Mouse (Mus musculus): ENCODE data around the gene Ogfr. TPM values are rescaled to one million over a fixed set of nuclear protein-coding genes. Genes with fewer than 3 reads are reported as not detected.

Gene Ogfr
- 10 to 100 TPM; 44.4 to 49.2 TPM for total RNA-seq (2021)
- long read RNA-seq, experiment 1, transcript Ogfr-201 (7 exons, 2,449 nt), result major isoform, 35 of 51 reads
- long read RNA-seq, experiment 1, partial matches to known transcripts, result 6 of 51 reads
- long read RNA-seq, experiment 1, other reads (novel, unspliced or antisense), result 10 of 51 reads
- long read RNA-seq, experiment 2, transcript Ogfr-201 (7 exons, 2,449 nt), result major isoform, 23 of 34 reads
- long read RNA-seq, experiment 2, partial matches to known transcripts, result 1 of 34 reads
- long read RNA-seq, experiment 2, other reads (novel, unspliced or antisense), result 10 of 34 reads

- peak; percentile 90 for DNase-seq
These were observed at the start of gene Ogfr for GRCm38 (mm10) chr2:180589123-180589831. TSS of gene Ogfr (plus strand) at chr2:180589245.

GRCm38 (mm10) chr2:180543675-180544074, 45.4 kb upstream of the Ogfr start:
- DNase-seq, result no peak

DNA sequence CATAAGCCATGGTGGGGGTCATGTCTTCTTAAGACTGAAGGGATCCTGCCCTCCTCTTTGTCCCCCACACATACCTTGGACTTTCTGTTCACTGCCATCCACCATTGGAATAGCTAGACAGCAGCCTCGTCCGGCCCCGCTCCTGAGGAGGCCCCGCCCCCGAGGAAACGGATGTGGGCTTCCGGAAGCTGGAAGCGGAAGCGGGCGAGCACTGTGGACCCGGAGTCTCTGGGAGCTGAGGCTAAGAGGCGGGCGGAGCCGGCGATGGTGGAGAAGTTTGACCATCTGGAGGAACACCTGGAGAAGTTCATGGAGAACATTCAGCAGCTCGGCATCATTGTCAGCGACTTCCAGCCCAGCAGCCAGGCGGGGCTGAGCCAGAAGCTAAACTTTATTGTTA, 44.0 kb upstream of the Ogfr start:
- DNase-seq, result no peak

- no peak for DNase-seq
These were observed 41.5 kb upstream of the Ogfr start for GRCm38 (mm10) chr2:180547384-180548106.

DNA sequence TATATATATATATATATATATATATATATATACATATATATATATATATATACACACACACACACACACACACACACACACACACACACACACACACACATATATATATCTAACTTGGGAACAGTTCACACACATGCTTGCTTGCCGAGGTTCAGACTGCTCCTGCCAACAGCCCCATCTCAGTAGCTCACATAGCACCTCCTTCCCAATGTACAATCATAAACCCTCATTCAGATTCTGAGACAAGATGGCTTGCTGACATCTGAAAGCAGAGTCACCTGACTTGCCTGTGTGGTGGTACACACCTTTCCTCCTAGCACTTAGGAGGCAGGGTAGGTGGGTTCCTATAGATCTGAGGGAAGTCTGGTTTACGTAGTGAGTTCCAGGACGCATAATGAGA, 36.7 kb upstream of the Ogfr start:
- no peak for DNase-seq

- no peak for DNase-seq
These were observed 33.8 kb upstream of the Ogfr start for GRCm38 (mm10) chr2:180555219-180555618.

DNA sequence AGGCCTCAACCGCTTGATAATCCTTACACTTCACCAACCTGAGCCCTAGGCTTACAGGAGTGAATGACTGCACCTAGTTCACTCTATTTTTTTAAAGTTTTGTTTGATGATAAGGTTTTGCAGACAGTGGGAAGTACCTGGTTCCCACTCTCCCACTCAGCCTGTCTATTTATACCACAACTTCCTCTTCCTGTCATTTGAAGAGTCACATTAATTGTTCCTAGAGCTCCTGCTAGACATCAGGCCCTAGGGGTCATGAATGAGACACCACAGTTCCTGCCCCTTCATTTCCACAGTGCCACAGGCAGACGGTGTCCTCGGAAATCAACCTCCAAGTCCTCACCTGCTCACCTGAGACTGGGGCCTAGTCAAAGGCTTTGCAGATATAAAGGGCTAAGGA, 32.6 kb upstream of the Ogfr start:
- DNase-seq, result no peak

GRCm38 (mm10) chr2:180560245-180560644, 28.8 kb upstream of the Ogfr start:
- DNase-seq, result peak; percentile 25

DNA sequence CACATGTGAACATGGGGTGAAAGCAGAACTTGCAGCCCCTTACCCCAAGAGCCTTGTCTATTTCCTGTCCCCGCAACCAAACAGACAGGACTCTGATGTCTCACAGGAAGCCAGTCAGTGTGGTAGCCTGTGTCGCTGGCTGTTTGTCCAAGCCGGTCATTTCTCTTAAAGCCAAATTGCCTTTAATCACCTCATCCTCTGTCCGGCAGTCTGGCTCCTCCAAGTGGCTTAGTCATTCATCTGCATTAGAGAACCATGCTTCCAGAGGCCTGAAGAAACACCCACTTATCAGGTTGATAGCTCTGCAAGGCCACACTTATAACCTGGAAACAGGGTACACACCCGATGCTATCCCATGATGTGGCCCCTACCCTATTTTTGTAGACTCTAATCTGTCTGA, 26.9 kb upstream of the Ogfr start:
- DNase-seq, result no peak

GRCm38 (mm10) chr2:180563296-180563695, 25.7 kb upstream of the Ogfr start:
- no peak for DNase-seq

DNA sequence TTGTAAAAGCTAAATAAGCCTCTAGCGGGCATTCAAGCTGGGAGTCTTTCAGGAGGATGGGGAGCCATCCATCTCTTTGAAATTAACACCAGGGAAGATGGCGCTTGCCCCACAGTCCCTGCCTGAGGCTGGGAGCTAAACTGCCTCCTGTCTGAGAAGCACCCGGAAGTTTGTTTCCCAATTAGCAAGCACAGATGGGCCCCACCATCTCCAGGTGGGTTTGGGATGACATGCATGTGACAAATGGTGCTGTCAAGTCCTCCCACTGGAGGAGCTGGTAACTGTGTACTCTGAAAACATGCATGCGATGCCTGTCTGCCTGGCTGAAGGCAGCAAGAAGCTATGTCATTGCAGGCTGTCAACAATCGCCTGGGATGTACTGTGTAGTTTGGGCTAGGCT, 25.2 kb upstream of the Ogfr start:
- DNase-seq, result no peak

DNA sequence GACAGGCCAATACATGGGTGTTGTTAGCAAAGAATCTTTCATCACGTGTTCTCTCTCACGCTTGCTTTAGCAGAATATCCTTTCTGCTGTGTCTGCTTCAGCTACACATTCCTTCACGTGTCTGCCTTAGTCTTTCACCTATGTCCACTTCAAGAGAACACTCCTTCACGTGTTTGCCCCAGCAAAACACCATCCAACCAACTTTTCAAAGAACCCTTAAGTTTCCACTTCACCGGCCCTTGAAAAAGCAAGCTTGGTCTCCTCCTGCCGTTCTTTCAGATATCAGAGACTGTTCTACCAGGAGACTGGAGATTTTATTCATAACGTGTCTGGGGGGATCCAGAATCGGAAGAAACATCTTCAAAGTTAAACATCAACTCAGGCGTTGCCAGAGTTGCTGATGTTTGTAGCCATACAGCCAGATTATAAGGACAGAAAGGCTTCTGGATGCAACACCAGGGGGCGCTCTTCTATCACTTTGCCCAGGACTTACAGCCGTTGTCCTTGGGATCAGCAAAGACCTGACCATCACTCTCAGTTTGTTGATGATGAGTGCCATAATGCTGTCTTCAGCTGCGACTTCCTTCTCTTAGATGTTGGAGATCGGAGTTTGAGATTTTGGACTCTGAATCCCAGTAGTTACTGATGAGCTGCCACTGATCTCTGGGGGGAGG, 22.7 kb upstream of the Ogfr start:
- DNase-seq, result peak; percentile 79

GRCm38 (mm10) chr2:180569028-180569643, 19.9 kb upstream of the Ogfr start:
- peak; percentile 83 for DNase-seq

- no peak for DNase-seq
These were observed 12.6 kb upstream of the Ogfr start for GRCm38 (mm10) chr2:180576482-180576881.

GRCm38 (mm10) chr2:180578686-180579085, 10.4 kb upstream of the Ogfr start:
- peak; percentile 86 for DNase-seq

- DNase-seq, result peak; percentile 62
These were observed 8.0 kb upstream of the Ogfr start, which contains the start of gene Mrgbp for GRCm38 (mm10) chr2:180581002-180581401. TSS of gene Mrgbp (plus strand) at chr2:180581304.

DNA sequence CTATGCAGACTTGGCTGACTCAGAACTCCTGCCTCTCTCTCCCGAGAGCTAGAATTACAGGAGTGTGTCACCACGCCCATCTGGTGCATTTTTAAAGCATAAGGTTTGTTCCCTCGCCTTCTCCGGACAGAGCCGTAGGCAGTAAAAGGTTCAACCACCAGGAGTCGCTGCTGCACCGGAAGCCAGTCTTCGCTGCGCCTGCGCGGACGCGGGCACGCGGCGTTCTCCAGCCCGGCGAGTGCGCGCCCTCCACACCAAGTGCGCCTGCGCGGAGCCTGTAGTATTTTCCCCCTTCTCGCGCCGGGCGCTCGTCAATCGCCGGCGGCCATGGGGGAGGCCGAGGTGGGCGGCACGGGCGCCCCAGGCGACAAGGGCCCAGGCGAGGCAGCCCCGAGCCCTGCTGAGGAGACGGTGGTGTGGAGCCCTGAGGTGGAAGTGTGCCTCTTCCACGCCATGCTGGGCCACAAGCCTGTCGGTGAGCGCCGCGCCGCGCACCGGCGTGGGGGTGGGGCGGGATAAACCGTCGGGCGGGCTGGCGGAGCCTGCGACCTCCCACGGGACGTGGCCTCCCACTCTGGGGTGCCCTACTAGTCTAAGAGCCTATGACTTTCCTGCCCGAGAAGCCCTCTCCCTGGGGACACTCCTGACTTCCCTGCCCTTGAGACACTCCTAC, 6.4 kb upstream of the Ogfr start:
- DNase-seq, result peak; percentile 99

GRCm38 (mm10) chr2:180583154-180583507, 5.9 kb upstream of the Ogfr start:
- DNase-seq, result no peak

DNA sequence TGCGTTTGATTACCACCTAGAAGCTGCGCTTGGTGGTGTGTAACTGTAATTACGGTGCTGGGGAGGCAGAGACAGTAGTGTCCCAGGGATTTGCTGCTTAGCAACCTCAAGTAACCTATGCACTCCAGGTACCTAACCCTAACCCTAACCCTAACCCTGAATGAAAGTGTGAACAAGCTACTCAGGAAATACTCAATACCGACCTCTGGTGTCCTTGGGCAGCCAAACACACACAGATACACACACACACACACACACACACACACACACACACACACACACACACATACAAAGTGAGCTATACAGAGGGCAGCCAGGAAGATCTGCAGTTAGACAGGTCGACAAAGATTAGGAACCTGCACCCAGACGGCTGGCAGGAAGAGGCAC, 316 bp upstream of the Ogfr start:
- DNase-seq, result no peak

DNA sequence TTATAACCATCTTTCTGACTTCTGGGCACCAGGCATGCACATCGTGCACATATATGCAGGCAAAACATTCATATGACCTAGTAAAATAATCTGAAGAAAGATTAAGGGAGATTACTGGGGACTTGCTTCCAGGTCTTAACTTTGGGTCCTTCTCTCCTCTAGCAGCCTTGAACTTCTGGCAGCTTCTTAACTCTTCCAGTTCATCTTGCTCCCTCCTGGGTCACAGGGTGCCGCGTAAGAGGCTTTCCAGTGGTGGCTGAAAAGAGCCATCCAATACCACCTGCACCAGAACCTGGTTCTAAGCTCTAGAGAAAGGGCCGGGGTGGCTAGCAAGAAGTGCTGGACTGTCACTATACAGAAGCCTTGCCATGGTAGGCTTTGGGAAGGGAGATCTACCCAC, 8.4 kb downstream of the Ogfr start, which contains the start of gene Col9a3:
Gene Col9a3, plus strand, starts transcription at position 301 of the 400 bp plus-strand sequence.
- no peak for DNase-seq

- no peak for DNase-seq
These were observed 9.2 kb downstream of the Ogfr start for GRCm38 (mm10) chr2:180598157-180598705.

Measured in adrenal gland, postnatal 10 days (tissue).